Mouse (Mus musculus) brain, embryonic 14.5 days (tissue): ENCODE results near the gene Pigp. TPM values are rescaled to one million over a fixed set of nuclear protein-coding genes. Genes with fewer than 3 reads are reported as not detected.

ENCODE experiments used
- DNase-seq: peaks from one replicate; pipeline ENCODE4 v3.0.0-alpha.2; 2011; ENCODE audit warnings: low read depth
- CTCF ChIP-seq: fragments of 200-500 bp; IDR thresholded peaks from 2 replicates; pipeline ENCODE4 v1.5.1; 2012; ENCODE audit warnings: inconsistent platforms, mild to moderate bottlenecking, moderate library complexity, borderline replicate concordance; ENCODE audit not compliant: insufficient read depth, insufficient read length; ENCODE audit errors: extremely low read depth
- POLR2A ChIP-seq: fragments of 200-500 bp; IDR thresholded peaks from 2 replicates; pipeline ENCODE4 v1.6.1; 2012; ENCODE audit warnings: mild to moderate bottlenecking, inconsistent platforms, borderline replicate concordance; ENCODE audit not compliant: poor library complexity, insufficient read depth, insufficient read length, severe bottlenecking; ENCODE audit errors: extremely low read depth
- polyA plus RNA-seq: library from polyadenylated mRNA; depleted of rRNA; stranded (reverse); fragments of >200 nt; gene quantifications from 2 replicates; pipeline ENCODE4 v1.2.3, GENCODE M21; 2012; rRNA removed

The Pigp gene
- polyA plus RNA-seq, 1 experiment = 76.8 TPM

DNA sequence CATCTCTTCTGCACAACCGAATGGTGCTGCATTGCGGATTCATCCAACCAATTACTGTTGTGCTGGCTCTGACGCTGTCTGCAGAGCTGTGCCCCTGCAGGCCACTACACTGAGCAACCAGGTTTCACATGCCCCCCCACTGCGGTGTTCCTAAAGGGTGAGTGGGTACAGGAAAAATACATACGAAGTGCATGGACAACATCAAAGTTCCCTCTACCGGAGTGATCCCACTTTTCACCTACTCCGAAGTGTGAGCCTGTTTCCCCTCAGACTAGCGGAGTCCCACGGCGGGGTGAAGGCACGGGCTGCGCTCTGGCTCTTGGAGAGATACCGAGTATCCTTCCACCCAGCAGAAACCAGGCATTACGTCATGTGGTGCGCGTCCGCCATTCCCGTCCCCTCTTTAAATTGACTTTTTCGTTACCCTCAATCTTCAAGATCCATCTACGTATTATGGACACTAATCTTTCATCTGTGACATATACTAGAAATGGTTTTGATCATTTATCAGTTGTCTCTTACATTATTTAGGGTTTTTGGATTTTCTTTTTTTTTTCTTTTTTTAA, 58.9 kb downstream of the Pigp start:
- TF ChIP-seq POLR2A = peak; percentile 45; the same call in 1 of the 2 replicates
- TF ChIP-seq CTCF = peak; percentile 37; the same call in 1 of the 2 replicates
- DNase-seq = peak; percentile 97

- TF ChIP-seq POLR2A (no peak), CTCF (no peak)
- no peak for DNase-seq
Observed at GRCm38 (mm10) chr16:94311931-94312330, 59.7 kb downstream of the Pigp start.

GRCm38 (mm10) chr16:94311416-94311815, 60.2 kb downstream of the Pigp start:
- no peak for DNase-seq
- TF ChIP-seq POLR2A = no peak
- no peak for TF ChIP-seq CTCF

DNA sequence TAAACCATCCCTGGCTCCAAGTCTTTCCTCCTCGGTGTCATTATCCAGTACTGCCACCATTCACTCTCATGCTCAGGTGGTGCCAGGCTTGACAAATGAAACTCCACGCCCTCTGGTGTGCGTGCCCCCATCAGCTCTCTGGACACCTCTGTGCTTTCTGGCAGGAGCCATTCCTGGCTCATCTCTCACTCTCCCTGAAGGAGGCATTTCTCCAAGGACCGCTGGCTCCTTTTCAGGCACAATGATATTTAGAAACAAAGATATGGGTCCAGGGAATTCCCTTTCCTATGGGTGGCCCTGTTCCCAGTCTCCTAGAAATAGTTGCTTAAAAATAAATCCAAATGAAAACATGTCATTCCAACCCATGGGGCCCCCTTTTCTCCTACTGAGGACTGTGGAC, 62.6 kb downstream of the Pigp start:
- DNase-seq = no peak
- no peak for TF ChIP-seq POLR2A

Other genes starting within 250 kb of the Pigp start
- 6.3 and 7.2 TPM in 2 replicates for gene Hlcs, start 58.3 kb downstream of the Pigp start, polyA plus RNA-seq
- gene Ripply3, start 43.4 kb downstream of the Pigp start, polyA plus RNA-seq = 1.1 and 1.4 TPM in 2 replicates
- gene Ttc3, start 1.2 kb downstream of the Pigp start, polyA plus RNA-seq = 290 and 425 TPM in 2 replicates
- gene Vps26c, start 155.0 kb upstream of the Pigp start, polyA plus RNA-seq = 72.5 and 83.3 TPM in 2 replicates
- 51.7 and 57.3 TPM in 2 replicates for gene Dyrk1a, start 198.2 kb upstream of the Pigp start, polyA plus RNA-seq